Mouse (Mus musculus): Measurements from ENCODE around the gene Whrn. TPM values are rescaled to one million over a fixed set of nuclear protein-coding genes. Genes with fewer than 3 reads are reported as not detected.

The Whrn gene
- polyA plus RNA-seq, 1 experiment from 2014 or later, result 3.1 TPM

- peaks cover 62% of the 10 kb centered on the region for H3K4me1 ChIP-seq (replicated peaks; ENCODE audit: control insufficient read depth, insufficient read depth, low read length)
- H3K4me2 ChIP-seq (ENCODE audit: low read length), result peak overlapping the region; percentile 61; the same call in 1 of the 2 replicates
- no peak overlapping the region for H3K9ac ChIP-seq (ENCODE audit: low read length)
Measured at GRCm38 (mm10) chr4:63404205-63404604, 91.6 kb downstream of the Whrn start.

DNA sequence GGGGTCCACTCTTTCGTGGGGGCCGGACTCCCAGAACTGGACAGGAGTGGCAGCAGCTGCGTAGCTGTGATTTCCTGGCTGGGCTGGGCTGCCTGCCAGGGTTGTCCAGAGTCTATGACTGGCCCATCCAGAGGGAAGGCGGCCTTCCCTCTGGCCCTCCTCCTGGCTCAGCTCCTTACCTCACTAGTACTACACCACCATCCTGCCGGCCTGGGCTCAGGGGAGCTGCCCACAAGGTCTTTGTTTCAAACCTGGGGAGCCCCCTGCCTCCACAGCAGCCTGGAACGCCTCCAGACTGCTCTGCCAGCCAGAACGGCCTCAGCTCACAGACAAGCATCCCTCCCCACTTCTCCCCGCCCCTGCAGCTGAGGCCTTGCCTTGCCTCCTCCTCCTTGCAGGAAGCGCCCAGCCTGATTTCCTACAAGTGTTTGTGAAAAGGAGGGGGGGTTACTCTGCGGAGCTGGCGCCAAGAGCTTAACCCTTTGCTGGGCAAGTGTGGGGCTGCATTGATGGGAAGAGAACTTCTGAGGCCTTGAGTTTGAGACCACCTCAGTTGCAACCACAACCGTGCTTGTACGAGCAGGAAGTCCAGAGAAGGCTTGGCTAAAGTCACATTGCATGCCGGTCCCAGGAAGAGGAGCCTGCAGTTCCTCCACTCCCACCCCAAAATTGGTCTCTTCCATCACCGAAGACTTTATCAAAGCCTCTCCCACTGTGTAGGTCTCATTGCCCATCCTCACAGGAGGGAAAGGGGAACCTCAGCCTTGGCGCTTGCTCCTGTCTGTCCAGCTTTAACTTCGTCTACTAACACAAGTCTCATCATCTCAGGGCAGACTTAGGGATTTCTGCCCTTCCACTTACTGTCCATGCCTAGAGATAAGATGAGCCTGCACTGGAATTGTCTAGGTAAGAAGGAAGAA, 92.5 kb downstream of the Whrn start, which contains the start of gene Akna:
Gene Akna, minus strand, starts transcription at position 315 of the 920 bp plus-strand sequence.
- Histone ChIP-seq H3K27ac (ENCODE audit: low read depth) (peak within 1 kb of the TSS; percentile 92), H3K4me1 (replicated peaks; ENCODE audit: control insufficient read depth, insufficient read depth, low read length) (peaks cover 53% of the 10 kb centered on the region), H3K4me2 (ENCODE audit: low read length) (peak within 1 kb of the TSS; percentile 61), H3K9me3 (ENCODE audit: control insufficient read depth, low read length) (no peaks in the 10 kb centered on the region), H3K27me3 (replicated peaks; ENCODE audit: control insufficient read depth, insufficient read depth, low read length) (no peaks in the 10 kb centered on the region), H3K9ac (ENCODE audit: low read length) (peak within 1 kb of the TSS; percentile 61), H3K36me3 (ENCODE audit: control insufficient read depth, insufficient read depth, low read length) (no peaks in the 10 kb centered on the region; the same call in 1 of the 2 replicates), H3K4me3 (ENCODE audit: low read depth, low read length) (peak within 1 kb of the TSS; percentile 38)
- 9% methylated on average over 17 of the region's 17 CpGs for WGBS
- DNase-seq (ENCODE audit: low spot score) (peak; percentile 92), ATAC-seq (replicated peaks; ENCODE audit: low FRiP score, low TSS enrichment, low read depth) (peak; percentile 86)

More at GRCm38 (mm10) chr4:63404205-63404604, 91.6 kb downstream of the Whrn start:
- WGBS, result 51% methylated on average over 7 of the region's 7 CpGs
- no peak overlapping the region for H3K4me3 ChIP-seq (ENCODE audit: low read depth, low read length)
- no peaks in the 10 kb centered on the region for H3K9me3 ChIP-seq (ENCODE audit: control insufficient read depth, low read length)
- H3K36me3 ChIP-seq (ENCODE audit: control insufficient read depth, insufficient read depth, low read length), result no peaks in the 10 kb centered on the region; the same call in 1 of the 2 replicates
- DNase-seq (ENCODE audit: low spot score), result no peak
- H3K27ac ChIP-seq (ENCODE audit: low read depth), result peak overlapping the region; percentile 92; the same call in 1 of the 2 replicates
- no peaks in the 10 kb centered on the region for H3K27me3 ChIP-seq (replicated peaks; ENCODE audit: control insufficient read depth, insufficient read depth, low read length)
- ATAC-seq (replicated peaks; ENCODE audit: low FRiP score, low TSS enrichment, low read depth), result no peak

- Histone ChIP-seq H3K4me3 (ENCODE audit: low read depth, low read length) (peak overlapping the region; percentile 38), H3K9me3 (ENCODE audit: control insufficient read depth, low read length) (no peaks in the 10 kb centered on the region), H3K4me1 (replicated peaks; ENCODE audit: control insufficient read depth, insufficient read depth, low read length) (peaks cover 51% of the 10 kb centered on the region), H3K27ac (ENCODE audit: low read depth) (peak overlapping the region; percentile 92), H3K36me3 (ENCODE audit: control insufficient read depth, insufficient read depth, low read length) (no peaks in the 10 kb centered on the region; the same call in 1 of the 2 replicates), H3K9ac (ENCODE audit: low read length) (peak overlapping the region; percentile 61), H3K27me3 (replicated peaks; ENCODE audit: control insufficient read depth, insufficient read depth, low read length) (no peaks in the 10 kb centered on the region), H3K4me2 (ENCODE audit: low read length) (peak overlapping the region; percentile 61)
- 30% methylated on average over 6 of the region's 6 CpGs for whole genome bisulfite sequencing
- peak; percentile 1; the same call in 1 of the 2 replicates for ATAC-seq (replicated peaks; ENCODE audit: low FRiP score, low TSS enrichment, low read depth)
- peak; percentile 57 for DNase-seq (ENCODE audit: low spot score)
Measured at GRCm38 (mm10) chr4:63402558-63402957, 93.2 kb downstream of the Whrn start.

DNA sequence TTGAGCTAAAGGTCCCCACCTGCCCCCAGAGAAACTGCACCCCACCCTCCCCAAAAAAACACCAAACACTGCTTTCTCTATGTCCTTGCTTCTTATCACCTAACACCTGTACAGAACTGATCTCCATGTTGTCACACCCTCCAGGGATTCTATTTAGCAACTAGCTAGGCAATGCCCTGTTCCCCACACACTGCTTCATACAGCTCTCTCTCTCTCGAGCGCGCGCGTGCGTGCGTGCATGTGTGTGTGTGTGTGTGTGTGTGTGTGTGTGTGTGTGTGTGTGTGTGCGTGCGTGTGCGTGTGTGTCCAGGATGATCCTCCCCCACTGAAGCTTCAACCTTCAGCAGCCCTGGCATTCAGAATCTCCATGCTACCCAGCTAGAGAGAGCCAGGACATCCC, 93.7 kb downstream of the Whrn start:
- Histone ChIP-seq H3K9ac (ENCODE audit: low read length) (peak overlapping the region; percentile 61), H3K4me2 (ENCODE audit: low read length) (peak overlapping the region; percentile 61)
- 83% methylated on average over 10 of the region's 10 CpGs for WGBS

DNA sequence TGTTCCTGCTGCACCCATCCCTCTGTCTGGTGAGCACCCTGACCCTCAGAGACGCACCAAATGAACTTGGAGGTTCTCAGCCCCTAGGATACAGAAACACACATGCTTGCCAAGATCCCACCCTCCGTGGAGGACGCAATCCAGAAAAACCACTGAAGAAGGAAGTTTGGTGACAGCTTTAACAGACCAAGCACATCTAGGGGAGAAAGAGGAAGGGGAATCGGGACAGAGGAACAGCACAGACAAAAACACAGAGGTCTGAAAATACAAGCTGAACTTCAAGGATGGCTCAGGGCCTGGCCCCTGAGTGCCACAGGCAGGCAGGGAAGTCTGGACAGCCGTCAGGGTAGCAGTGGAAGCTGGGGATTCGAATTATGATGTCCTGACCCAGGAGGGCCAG, 94.2 kb downstream of the Whrn start:
- ATAC-seq (replicated peaks; ENCODE audit: low FRiP score, low TSS enrichment, low read depth) (no peak), DNase-seq (ENCODE audit: low spot score) (no peak)
- H3K9me3 ChIP-seq (ENCODE audit: control insufficient read depth, low read length), result no peaks in the 10 kb centered on the region
- H3K27ac ChIP-seq (ENCODE audit: low read depth), result no peak overlapping the region
- H3K9ac ChIP-seq (ENCODE audit: low read length), result no peak overlapping the region
- H3K4me1 ChIP-seq (replicated peaks; ENCODE audit: control insufficient read depth, insufficient read depth, low read length), result peaks cover 51% of the 10 kb centered on the region
- H3K36me3 ChIP-seq (ENCODE audit: control insufficient read depth, insufficient read depth, low read length), result peaks cover 3% of the 10 kb centered on the region; the same call in 1 of the 2 replicates
- no peaks in the 10 kb centered on the region for H3K27me3 ChIP-seq (replicated peaks; ENCODE audit: control insufficient read depth, insufficient read depth, low read length)
- H3K4me3 ChIP-seq (ENCODE audit: low read depth, low read length), result no peak overlapping the region
- peak overlapping the region; percentile 61; the same call in 1 of the 2 replicates for H3K4me2 ChIP-seq (ENCODE audit: low read length)
- 54% methylated on average over 6 of the region's 6 CpGs for WGBS

More for the DNA sequence above, 93.7 kb downstream of the Whrn start:
- ATAC-seq (replicated peaks; ENCODE audit: low FRiP score, low TSS enrichment, low read depth), result no peak
- DNase-seq (ENCODE audit: low spot score), result no peak
- Histone ChIP-seq H3K27ac (ENCODE audit: low read depth) (peak overlapping the region; percentile 92), H3K27me3 (replicated peaks; ENCODE audit: control insufficient read depth, insufficient read depth, low read length) (no peaks in the 10 kb centered on the region), H3K36me3 (ENCODE audit: control insufficient read depth, insufficient read depth, low read length) (no peaks in the 10 kb centered on the region; the same call in 1 of the 2 replicates), H3K4me3 (ENCODE audit: low read depth, low read length) (peak overlapping the region; percentile 38; the same call in 1 of the 2 replicates), H3K4me1 (replicated peaks; ENCODE audit: control insufficient read depth, insufficient read depth, low read length) (peaks cover 51% of the 10 kb centered on the region), H3K9me3 (ENCODE audit: control insufficient read depth, low read length) (no peaks in the 10 kb centered on the region)

DNA sequence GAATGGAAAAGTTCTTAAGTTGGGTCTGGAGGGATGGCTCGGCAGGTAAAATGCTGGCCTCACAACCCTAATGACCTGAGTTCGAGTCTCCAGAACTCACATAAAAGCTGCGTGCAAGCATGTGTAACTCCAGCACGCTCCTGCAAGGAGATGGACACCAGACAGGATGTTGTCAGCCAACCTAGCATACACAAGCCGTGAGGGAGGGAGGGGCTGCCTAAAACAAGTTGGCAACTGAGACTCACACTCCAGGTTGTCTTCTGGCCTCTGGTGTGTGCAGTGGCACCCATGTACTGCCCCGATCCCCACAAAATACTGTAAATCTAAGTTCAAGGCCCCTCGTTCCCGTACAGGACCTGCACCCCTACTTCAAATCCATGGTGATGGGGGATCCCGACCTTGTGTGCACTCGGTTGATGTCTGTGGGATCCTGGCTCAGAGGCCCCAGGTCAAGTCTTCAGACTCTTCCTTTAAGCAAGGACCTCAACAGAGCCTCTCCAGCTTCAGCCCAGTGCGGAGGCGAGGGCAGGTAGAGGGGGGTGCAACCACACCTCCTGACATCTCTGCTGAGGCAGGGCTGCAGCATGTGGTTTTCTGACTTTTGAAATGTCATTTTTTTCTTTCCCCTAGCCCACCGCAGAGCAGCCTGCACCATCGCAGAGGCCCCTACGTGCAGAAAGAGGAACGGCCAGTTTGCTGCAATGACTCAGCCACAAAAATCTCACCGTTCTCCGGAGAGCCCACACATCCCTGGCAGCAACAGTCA, 95.1 kb downstream of the Whrn start:
- 78% methylated on average over 18 of the region's 18 CpGs for WGBS
- peaks cover 51% of the 10 kb centered on the region for H3K4me1 ChIP-seq (replicated peaks; ENCODE audit: control insufficient read depth, insufficient read depth, low read length)

GRCm38 (mm10) chr4:63399691-63400270, 96.0 kb downstream of the Whrn start:
- no peak for ATAC-seq (replicated peaks; ENCODE audit: low FRiP score, low TSS enrichment, low read depth)
- Histone ChIP-seq H3K9me3 (ENCODE audit: control insufficient read depth, low read length) (no peaks in the 10 kb centered on the region), H3K36me3 (ENCODE audit: control insufficient read depth, insufficient read depth, low read length) (peaks cover 15% of the 10 kb centered on the region), H3K9ac (ENCODE audit: low read length) (no peak overlapping the region), H3K4me1 (replicated peaks; ENCODE audit: control insufficient read depth, insufficient read depth, low read length) (peaks cover 46% of the 10 kb centered on the region), H3K27ac (ENCODE audit: low read depth) (peak overlapping the region; percentile 18; the same call in 1 of the 2 replicates), H3K4me2 (ENCODE audit: low read length) (no peak overlapping the region), H3K4me3 (ENCODE audit: low read depth, low read length) (no peak overlapping the region), H3K27me3 (replicated peaks; ENCODE audit: control insufficient read depth, insufficient read depth, low read length) (no peaks in the 10 kb centered on the region)
- no peak for DNase-seq (ENCODE audit: low spot score)
- 65% methylated on average over 8 of the region's 8 CpGs for WGBS

More for the DNA sequence above, 95.1 kb downstream of the Whrn start:
- ATAC-seq (replicated peaks; ENCODE audit: low FRiP score, low TSS enrichment, low read depth), result no peak
- no peak overlapping the region for H3K9ac ChIP-seq (ENCODE audit: low read length)
- DNase-seq (ENCODE audit: low spot score), result no peak
- no peak overlapping the region for H3K4me3 ChIP-seq (ENCODE audit: low read depth, low read length)
- H3K9me3 ChIP-seq (ENCODE audit: control insufficient read depth, low read length), result no peaks in the 10 kb centered on the region
- H3K4me2 ChIP-seq (ENCODE audit: low read length), result no peak overlapping the region
- H3K27me3 ChIP-seq (replicated peaks; ENCODE audit: control insufficient read depth, insufficient read depth, low read length), result no peaks in the 10 kb centered on the region
- no peak overlapping the region for H3K27ac ChIP-seq (ENCODE audit: low read depth)
- H3K36me3 ChIP-seq (ENCODE audit: control insufficient read depth, insufficient read depth, low read length), result peaks cover 6% of the 10 kb centered on the region

Measured in intestine, embryonic 14.5 days (tissue).